Mouse (Mus musculus) kidney, embryonic 15.5 days (tissue): ENCODE results near the gene Olfr1355. TPM values are rescaled to one million over a fixed set of nuclear protein-coding genes. Genes with fewer than 3 reads are reported as not detected.
"Not testable (repeated sequence)": the region's sequence is repeated elsewhere in the genome, so short reads cannot be mapped to it uniquely, and the experiment has no call there.

Experiments used
- ATAC-seq: fragments of 200-750 bp; cut with Nextera tagmentation; replicated peaks from 2 replicates; pipeline ENCODE4 v1.8.0; 2017; ENCODE audit warnings: moderate TSS enrichment; ENCODE audit not compliant: low FRiP score
- H3K27ac ChIP-seq: fragments of 300-500 bp; sonication (generic); 2 replicates; pipeline ENCODE4 v1.5.1; 2015; ENCODE audit warnings: mild to moderate bottlenecking, inconsistent platforms
- H3K27me3 ChIP-seq: fragments of 300-500 bp; sonication (generic); 2 replicates; pipeline ENCODE4 v1.6.1; 2015; ENCODE audit warnings: inconsistent platforms
- H3K36me3 ChIP-seq: fragments of 300-500 bp; sonication (generic); 2 replicates; pipeline ENCODE4 v1.6.1; 2015; ENCODE audit warnings: inconsistent platforms
- H3K4me1 ChIP-seq: fragments of 300-500 bp; sonication (generic); 2 replicates; pipeline ENCODE4 v1.6.1; 2015; ENCODE audit warnings: inconsistent platforms
- H3K4me2 ChIP-seq: fragments of 300-500 bp; sonication (generic); 2 replicates; pipeline ENCODE4 v1.6.1; 2015; ENCODE audit warnings: moderate library complexity, mild to moderate bottlenecking, inconsistent platforms
- H3K4me3 ChIP-seq: fragments of 300-500 bp; sonication (generic); replicated peaks from 2 replicates; pipeline ENCODE4 v1.5.1; 2015; ENCODE audit warnings: mild to moderate bottlenecking, inconsistent platforms
- H3K9ac ChIP-seq: fragments of 300-500 bp; sonication (generic); 2 replicates; pipeline ENCODE4 v1.6.1; 2015; ENCODE audit warnings: mild to moderate bottlenecking, inconsistent platforms
- H3K9me3 ChIP-seq: fragments of 300-500 bp; sonication (generic); replicated peaks from 2 replicates; pipeline ENCODE4 v1.6.1; 2016; ENCODE audit warnings: inconsistent platforms
- WGBS: fragments of 180-500 bp; shearing (Covaris S2); methylation state at CpG from one replicate; pipeline ENCODE4 v1.1.7; 2015; ENCODE audit warnings: mixed read lengths; 5-methylcytosine and 5-hydroxymethylcytosine counted together
- polyA plus RNA-seq: library from polyadenylated mRNA; unstranded; fragments of >200 nt; fragmentation: Nextera tagmentation; extraction: Ambion mirVana; gene quantifications from 2 replicates; pipeline ENCODE4 v1.2.1, GENCODE M21; 2015

Olfr1355 gene
- not detected in 2 replicates for polyA plus RNA-seq

DNA sequence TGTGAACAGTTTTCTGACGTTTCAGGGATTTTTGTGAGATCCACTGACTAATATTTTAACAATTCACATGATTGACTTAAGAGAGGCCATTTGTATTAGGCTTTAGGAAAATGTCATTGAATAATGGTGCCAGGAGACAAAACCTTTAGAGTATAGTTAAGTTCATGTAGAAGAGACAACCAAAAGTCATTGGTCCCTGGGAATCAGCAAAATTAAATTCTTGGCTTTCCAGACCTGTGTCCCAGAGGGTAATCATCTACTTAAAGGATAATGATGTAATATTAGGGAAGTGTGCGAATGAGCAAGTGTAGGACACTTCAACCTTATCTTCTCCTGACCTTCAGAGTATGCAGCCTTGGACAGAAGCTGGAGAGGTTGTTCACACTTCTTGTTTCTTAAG lies at the start of gene Olfr1355:
Olfr1355 (plus strand) TSS at position 301 of the 400 bp plus-strand sequence.
- H3K4me3 ChIP-seq = no peak within 1 kb of the TSS
- 71% methylated on average over 2 of the region's 2 CpGs for WGBS
- H3K36me3 ChIP-seq = no peaks in the 10 kb centered on the region
- H3K4me2 ChIP-seq = no peak within 1 kb of the TSS
- ATAC-seq = no peak
- no peak within 1 kb of the TSS for H3K27ac ChIP-seq
- no peaks in the 10 kb centered on the region for H3K27me3 ChIP-seq
- no peak within 1 kb of the TSS for H3K9ac ChIP-seq
- no peaks in the 10 kb centered on the region for H3K4me1 ChIP-seq
- no peaks in the 10 kb centered on the region; the same call in 1 of the 2 replicates for H3K9me3 ChIP-seq

DNA sequence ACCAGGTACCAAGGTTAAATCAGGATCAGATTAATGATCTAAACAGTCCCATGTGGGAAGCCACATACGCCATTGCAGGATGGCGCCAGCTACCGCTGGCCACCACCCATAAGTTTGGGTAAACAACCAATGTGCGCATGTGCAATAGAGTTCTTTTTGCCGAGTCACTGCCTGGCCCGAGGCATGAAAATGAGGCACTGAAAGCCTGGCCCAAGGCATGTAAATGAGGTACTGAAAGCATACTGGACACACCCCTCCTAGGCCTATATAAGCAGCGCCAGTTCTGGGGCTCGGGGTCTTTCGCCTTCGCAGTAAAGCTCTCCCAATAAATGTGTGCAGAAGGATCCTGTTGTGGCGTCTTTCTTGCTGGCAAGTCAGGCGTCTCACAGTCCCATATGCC lies 34.9 kb upstream of the Olfr1355 start:
- not testable (repeated sequence) for H3K4me3 ChIP-seq, H3K4me1 ChIP-seq, ATAC-seq, H3K27ac ChIP-seq, H3K27me3 ChIP-seq, H3K4me2 ChIP-seq, H3K36me3 ChIP-seq, H3K9me3 ChIP-seq, H3K9ac ChIP-seq
- 96% methylated on average over 12 of the region's 12 CpGs for WGBS

DNA sequence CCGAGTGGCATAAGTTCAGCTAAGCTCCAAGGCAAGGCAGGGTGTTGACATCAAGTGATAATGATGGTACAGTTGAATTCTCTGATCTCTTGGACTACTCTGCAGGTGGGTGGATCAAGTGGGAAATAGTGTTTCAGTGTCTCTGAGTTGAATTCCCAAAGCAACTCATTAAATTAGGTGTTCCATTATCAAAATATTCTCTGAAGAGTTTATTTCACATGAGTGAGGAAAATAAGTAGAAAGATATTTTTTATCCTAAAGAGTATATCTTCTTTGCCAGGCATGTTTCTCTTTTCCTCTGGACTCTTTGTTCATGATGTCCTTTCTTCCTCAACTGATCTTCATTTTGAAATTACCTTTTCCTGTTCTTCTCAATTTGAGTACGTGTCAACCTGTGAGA lies 23.3 kb upstream of the Olfr1355 start, which contains the start of gene Olfr1356:
Olfr1356 (minus strand) TSS at position 101 of the 400 bp plus-strand sequence.
- no peaks in the 10 kb centered on the region for H3K27me3 ChIP-seq
- H3K9me3 ChIP-seq = no peaks in the 10 kb centered on the region
- no peak within 1 kb of the TSS for H3K9ac ChIP-seq
- H3K27ac ChIP-seq = no peak within 1 kb of the TSS
- H3K4me2 ChIP-seq = no peak within 1 kb of the TSS
- whole genome bisulfite sequencing = 81% methylated on average over 2 of the region's 2 CpGs
- ATAC-seq = no peak
- H3K36me3 ChIP-seq = no peaks in the 10 kb centered on the region
- no peak within 1 kb of the TSS for H3K4me3 ChIP-seq
- no peaks in the 10 kb centered on the region for H3K4me1 ChIP-seq

DNA sequence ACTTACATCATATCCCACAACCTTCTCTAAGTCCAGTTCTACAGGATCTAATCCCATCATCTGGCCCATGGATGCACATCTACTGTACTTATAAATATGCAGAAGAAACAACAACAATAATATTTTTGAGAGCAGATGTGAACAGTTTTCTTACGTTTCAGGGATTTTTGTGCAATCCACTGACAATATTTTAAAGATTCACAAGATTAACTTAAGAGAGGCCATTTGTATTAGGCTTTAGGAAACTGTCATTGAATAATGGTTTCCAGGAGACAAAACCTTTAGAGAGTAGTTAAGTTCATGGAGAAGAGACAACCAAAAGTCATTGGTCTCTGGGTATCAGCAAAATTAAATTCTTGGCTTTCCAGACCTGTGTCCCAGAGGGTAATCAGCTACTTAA lies 37.5 kb downstream of the Olfr1355 start, which contains the start of gene Olfr1354:
Olfr1354 (plus strand) TSS at position 301 of the 400 bp plus-strand sequence.
- H3K4me2 ChIP-seq, H3K9me3 ChIP-seq, H3K4me3 ChIP-seq, H3K27ac ChIP-seq, H3K9ac ChIP-seq, ATAC-seq, H3K27me3 ChIP-seq, H3K4me1 ChIP-seq, H3K36me3 ChIP-seq: not testable (repeated sequence)
- WGBS = 86% methylated on average over 1 of the region's 1 CpGs

Other genes starting within 250 kb of the Olfr1355 start
- gene Casp14, start 157.2 kb upstream of the Olfr1355 start, polyA plus RNA-seq = 0.27 TPM in 1 of 2 replicates, not detected in the other
- not detected in 2 replicates for gene Ccdc105, start 122.5 kb upstream of the Olfr1355 start, polyA plus RNA-seq
- gene Slc1a6, start 95.0 kb upstream of the Olfr1355 start, polyA plus RNA-seq = 0.49 and 0.81 TPM in 2 replicates
- not detected in 2 replicates for gene Olfr1356, start 23.4 kb upstream of the Olfr1355 start, polyA plus RNA-seq
- gene Olfr1354, start 37.6 kb downstream of the Olfr1355 start, polyA plus RNA-seq = not detected in 2 replicates
- gene Olfr8, start 75.1 kb downstream of the Olfr1355 start, polyA plus RNA-seq = not detected in 2 replicates
- gene Olfr1353, start 87.8 kb downstream of the Olfr1355 start, polyA plus RNA-seq = not detected in 2 replicates
- not detected in 2 replicates for gene Olfr1352, start 105.5 kb downstream of the Olfr1355 start, polyA plus RNA-seq
- not detected in 2 replicates for gene Olfr1351, start 136.9 kb downstream of the Olfr1355 start, polyA plus RNA-seq
- gene Olfr57, start 153.2 kb downstream of the Olfr1355 start, polyA plus RNA-seq = 0.17 TPM in 1 of 2 replicates, not detected in the other
- gene 2610008E11Rik, start 222.1 kb downstream of the Olfr1355 start, polyA plus RNA-seq = 27.7 and 27.9 TPM in 2 replicates